Mouse (Mus musculus): ENCODE results near the gene Plekha7. TPM values are rescaled to one million over a fixed set of nuclear protein-coding genes. Genes with fewer than 3 reads are reported as not detected.
A peak's percentile ranks its signal among the peaks of the same experiment; 100 is the strongest.

Gene Plekha7
- total RNA-seq, 1 experiment, result 38.0 TPM

DNA sequence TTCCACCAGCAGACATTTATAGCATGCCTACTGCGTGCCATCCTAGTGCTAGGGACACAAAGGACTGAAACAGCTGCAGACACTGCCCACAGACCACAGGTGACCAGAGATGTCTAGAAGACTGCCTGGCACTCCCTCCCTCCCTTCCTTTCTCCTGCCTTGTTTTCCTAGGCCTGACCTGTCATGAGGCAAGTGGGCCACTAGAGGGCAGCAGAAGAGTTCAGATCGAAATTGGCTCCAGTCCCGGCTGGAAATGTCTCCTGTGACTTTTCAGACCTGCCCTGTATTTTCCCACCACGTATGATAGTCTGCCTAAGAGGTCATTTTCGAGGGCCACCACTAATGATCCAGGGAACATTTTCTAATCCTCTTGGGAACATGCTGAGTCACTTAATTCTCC, 176.1 kb downstream of the Plekha7 start:
- peak; percentile 66 for DNase-seq (ENCODE audit: low read depth, low spot score)
- Histone ChIP-seq H3K27ac (ENCODE audit: insufficient read depth, low read depth, low read length, poor library complexity, severe bottlenecking) (no peak overlapping the region), H3K36me3 (ENCODE audit: control insufficient read depth, insufficient read depth, low read length, poor library complexity, severe bottlenecking) (peaks cover 55% of the 10 kb centered on the region), H3K9ac (ENCODE audit: insufficient read depth, low read depth, low read length, poor library complexity, severe bottlenecking) (no peak overlapping the region), H3K4me1 (ENCODE audit: control insufficient read depth in 2 of 2, insufficient read depth in 2 of 2, low read length in 2 of 2, poor library complexity in 1 of 2) (peaks cover 0 to 9% of the 10 kb centered on the region in 2 experiments; a peak in 2 of 4 replicates), H3K4me3 (ENCODE audit: insufficient read depth in 1 of 2, low read depth in 1 of 2, low read length in 2 of 2, poor library complexity in 1 of 2, severe bottlenecking in 1 of 2) (no peak overlapping the region), H3K9me3 (ENCODE audit: control insufficient read depth, insufficient read depth, low read depth, low read length) (no peaks in the 10 kb centered on the region)
- TF ChIP-seq HCFC1 (IDR thresholded peaks at IDR 0.05; ENCODE audit: borderline replicate concordance, insufficient read depth, low read length) (no peak), CHD2 (IDR thresholded peaks at IDR 0.05; ENCODE audit: low read depth, low read length) (no peak), ZC3H11A (IDR thresholded peaks at IDR 0.05; ENCODE audit: borderline replicate concordance, low read depth, low read length) (no peak), ZNF384 (IDR thresholded peaks at IDR 0.05; ENCODE audit: low read depth, low read length) (no peak), MAFK (IDR thresholded peaks at IDR 0.05; ENCODE audit: insufficient read depth, low read depth, low read length) (no peak)
- in situ Hi-C loops (cut with MboI; ENCODE audit: low sequenced_read_pairs in 2 of 2, unreplicated experiment in 2 of 2), result no loop called here

DNA sequence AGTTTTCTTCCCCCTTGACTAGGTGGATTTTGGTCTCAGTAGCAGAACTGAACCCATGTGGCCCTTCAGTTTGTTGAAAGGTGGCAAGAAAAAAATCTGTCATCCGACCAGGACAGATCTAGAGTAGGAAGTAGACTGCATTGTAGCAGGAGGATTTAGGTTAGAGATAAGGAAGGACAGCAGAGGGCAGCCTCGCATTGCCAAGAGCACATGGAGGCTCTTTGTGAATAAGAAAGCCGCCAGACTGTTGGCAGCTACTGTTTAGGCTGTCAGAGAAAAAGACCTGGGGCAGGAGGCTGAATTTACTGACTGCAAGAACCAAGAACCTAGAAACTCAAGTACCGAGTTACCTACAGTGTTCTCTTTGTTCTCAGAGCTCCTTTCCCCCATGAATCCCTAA, 176.8 kb downstream of the Plekha7 start:
- TF ChIP-seq HCFC1 (IDR thresholded peaks at IDR 0.05; ENCODE audit: borderline replicate concordance, insufficient read depth, low read length), result no peak
- no peak for TF ChIP-seq ZNF384 (IDR thresholded peaks at IDR 0.05; ENCODE audit: low read depth, low read length)
- TF ChIP-seq ZC3H11A (IDR thresholded peaks at IDR 0.05; ENCODE audit: borderline replicate concordance, low read depth, low read length), result no peak
- TF ChIP-seq CHD2 (IDR thresholded peaks at IDR 0.05; ENCODE audit: low read depth, low read length), result no peak
- TF ChIP-seq MAFK (IDR thresholded peaks at IDR 0.05; ENCODE audit: insufficient read depth, low read depth, low read length), result no peak
- in situ Hi-C loops (cut with MboI; ENCODE audit: low sequenced_read_pairs in 2 of 2, unreplicated experiment in 2 of 2), result no loop called here
- H3K9me3 ChIP-seq (ENCODE audit: control insufficient read depth, insufficient read depth, low read depth, low read length), result no peaks in the 10 kb centered on the region
- no peak overlapping the region for H3K27ac ChIP-seq (ENCODE audit: insufficient read depth, low read depth, low read length, poor library complexity, severe bottlenecking)
- H3K4me3 ChIP-seq (ENCODE audit: insufficient read depth in 1 of 2, low read depth in 1 of 2, low read length in 2 of 2, poor library complexity in 1 of 2, severe bottlenecking in 1 of 2), result no peak overlapping the region
- no peak overlapping the region; the same call in 1 of the 2 replicates for H3K9ac ChIP-seq (ENCODE audit: insufficient read depth, low read depth, low read length, poor library complexity, severe bottlenecking)
- H3K4me1 ChIP-seq (ENCODE audit: control insufficient read depth in 2 of 2, insufficient read depth in 2 of 2, low read length in 2 of 2, poor library complexity in 1 of 2), result peaks cover 0 to 13% of the 10 kb centered on the region in 2 experiments; a peak in 2 of 4 replicates
- H3K36me3 ChIP-seq (ENCODE audit: control insufficient read depth, insufficient read depth, low read length, poor library complexity, severe bottlenecking), result peaks cover 56% of the 10 kb centered on the region
- DNase-seq (ENCODE audit: low read depth, low spot score), result no peak

DNA sequence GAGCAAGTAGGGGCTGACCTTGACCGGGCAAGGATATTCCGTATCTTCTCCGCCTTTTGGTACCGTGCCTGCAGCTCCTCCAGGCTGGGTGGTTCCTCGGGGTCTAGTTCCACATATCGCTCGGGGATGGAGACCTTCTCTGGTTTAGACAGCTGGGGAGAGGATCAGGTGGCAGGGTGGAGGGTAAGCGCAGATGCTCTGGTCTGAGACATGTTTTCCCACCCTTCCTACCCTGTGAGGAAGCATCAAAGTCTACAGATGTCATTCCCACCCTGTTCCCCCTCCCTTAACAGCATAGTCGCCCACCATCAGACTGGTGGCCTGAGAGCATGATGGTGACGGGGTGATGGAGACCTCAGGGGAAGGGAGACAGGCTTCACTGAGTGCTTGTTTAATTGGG, 178.8 kb downstream of the Plekha7 start:
- Histone ChIP-seq H3K4me3 (ENCODE audit: insufficient read depth in 1 of 2, low read depth in 1 of 2, low read length in 2 of 2, poor library complexity in 1 of 2, severe bottlenecking in 1 of 2) (no peak overlapping the region), H3K4me1 (ENCODE audit: control insufficient read depth in 2 of 2, insufficient read depth in 2 of 2, low read length in 2 of 2, poor library complexity in 1 of 2) (peaks cover 0 to 7% of the 10 kb centered on the region in 2 experiments; a peak in 1 of 4 replicates), H3K36me3 (ENCODE audit: control insufficient read depth, insufficient read depth, low read length, poor library complexity, severe bottlenecking) (peaks cover 51% of the 10 kb centered on the region), H3K9me3 (ENCODE audit: control insufficient read depth, insufficient read depth, low read depth, low read length) (no peaks in the 10 kb centered on the region), H3K27ac (ENCODE audit: insufficient read depth, low read depth, low read length, poor library complexity, severe bottlenecking) (no peak overlapping the region), H3K9ac (ENCODE audit: insufficient read depth, low read depth, low read length, poor library complexity, severe bottlenecking) (no peak overlapping the region)
- no peak for DNase-seq (ENCODE audit: low read depth, low spot score)
- TF ChIP-seq HCFC1 (IDR thresholded peaks at IDR 0.05; ENCODE audit: borderline replicate concordance, insufficient read depth, low read length) (no peak), ZC3H11A (IDR thresholded peaks at IDR 0.05; ENCODE audit: borderline replicate concordance, low read depth, low read length) (no peak), MAFK (IDR thresholded peaks at IDR 0.05; ENCODE audit: insufficient read depth, low read depth, low read length) (no peak), ZNF384 (IDR thresholded peaks at IDR 0.05; ENCODE audit: low read depth, low read length) (no peak), CHD2 (IDR thresholded peaks at IDR 0.05; ENCODE audit: low read depth, low read length) (no peak)
- in situ Hi-C loops (cut with MboI; ENCODE audit: low sequenced_read_pairs in 2 of 2, unreplicated experiment in 2 of 2), result no loop called here

GRCm38 (mm10) chr7:116128286-116128685, 179.9 kb downstream of the Plekha7 start:
- in situ Hi-C loops (cut with MboI; ENCODE audit: low sequenced_read_pairs in 2 of 2, unreplicated experiment in 2 of 2), result no loop called here
- no peaks in the 10 kb centered on the region for H3K9me3 ChIP-seq (ENCODE audit: control insufficient read depth, insufficient read depth, low read depth, low read length)
- no peak overlapping the region for H3K27ac ChIP-seq (ENCODE audit: insufficient read depth, low read depth, low read length, poor library complexity, severe bottlenecking)
- DNase-seq (ENCODE audit: low read depth, low spot score), result no peak
- peaks cover 4 to 5% of the 10 kb centered on the region in 2 experiments; a peak in 3 of 4 replicates for H3K4me1 ChIP-seq (ENCODE audit: control insufficient read depth in 2 of 2, insufficient read depth in 2 of 2, low read length in 2 of 2, poor library complexity in 1 of 2)
- TF ChIP-seq ZNF384 (IDR thresholded peaks at IDR 0.05; ENCODE audit: low read depth, low read length) (no peak), CHD2 (IDR thresholded peaks at IDR 0.05; ENCODE audit: low read depth, low read length) (no peak), ZC3H11A (IDR thresholded peaks at IDR 0.05; ENCODE audit: borderline replicate concordance, low read depth, low read length) (no peak), HCFC1 (IDR thresholded peaks at IDR 0.05; ENCODE audit: borderline replicate concordance, insufficient read depth, low read length) (no peak), MAFK (IDR thresholded peaks at IDR 0.05; ENCODE audit: insufficient read depth, low read depth, low read length) (no peak)
- H3K9ac ChIP-seq (ENCODE audit: insufficient read depth, low read depth, low read length, poor library complexity, severe bottlenecking), result no peak overlapping the region
- peaks cover 51% of the 10 kb centered on the region for H3K36me3 ChIP-seq (ENCODE audit: control insufficient read depth, insufficient read depth, low read length, poor library complexity, severe bottlenecking)
- H3K4me3 ChIP-seq (ENCODE audit: insufficient read depth in 1 of 2, low read depth in 1 of 2, low read length in 2 of 2, poor library complexity in 1 of 2, severe bottlenecking in 1 of 2), result no peak overlapping the region

Data from ES-E14 (cell line).